Mouse (Mus musculus) adrenal gland, postnatal 36 days (tissue): ENCODE results near the gene Mob2. TPM values are rescaled to one million over a fixed set of nuclear protein-coding genes. Genes with fewer than 3 reads are reported as not detected.

Source experiments
- microRNA-seq: library from miRNA; unstranded; fragments of <30 nt; microRNA quantifications from one replicate; pipeline ENCODE4 v1.2.0, GENCODE M21; 2021
- total RNA-seq, 2 experiments: library from RNA; stranded (reverse); gene quantifications; 2 replicates each; pipeline ENCODE4 v1.2.3; 2021

The Mob2 gene
- total RNA-seq, 2 experiments from 2014 or later = 48.1 to 58.4 TPM

Small RNAs within 50 kb of the gene (microRNA-seq; reads per million reads assigned to microRNA genes)
- gene Mir3104 = not detected

Other genes starting within 250 kb of the Mob2 start
- gene Muc5b, start 222.0 kb downstream of the Mob2 start, total RNA-seq = not detected
- gene Tollip, start 142.6 kb downstream of the Mob2 start, total RNA-seq = 10 to 100 TPM; 60.4 to 61.2 TPM
- 1 to 10 TPM; 1.6 to 2.1 TPM for gene Brsk2, start 111.3 kb downstream of the Mob2 start, total RNA-seq
- gene Dusp8, start 34.8 kb upstream of the Mob2 start, total RNA-seq = 10 to 100 TPM in 1 of 2 experiments, 1 to 10 TPM in 1; 7.4 to 28.9 TPM
- gene Gm45618, start 59.7 kb upstream of the Mob2 start, total RNA-seq = not detected
- not detected for gene Gm39115, start 75.0 kb upstream of the Mob2 start, total RNA-seq
- gene Gm45337, start 83.5 kb upstream of the Mob2 start, total RNA-seq = not detected
- gene Gm29735, start 96.0 kb upstream of the Mob2 start, total RNA-seq = not detected
- not detected for gene Gm4553, start 104.7 kb upstream of the Mob2 start, total RNA-seq
- gene Krtap5-2, start 114.9 kb upstream of the Mob2 start, total RNA-seq = not detected
- gene Gm10153, start 129.3 kb upstream of the Mob2 start, total RNA-seq = not detected
- gene Krtap5-3, start 140.3 kb upstream of the Mob2 start, total RNA-seq = not detected
- gene Gm7579, start 150.8 kb upstream of the Mob2 start, total RNA-seq = not detected
- gene Krtap5-5, start 168.9 kb upstream of the Mob2 start, total RNA-seq = not detected
- gene Gm40460, start 180.0 kb upstream of the Mob2 start, total RNA-seq = not detected
- not detected for gene Gm2431, start 197.3 kb upstream of the Mob2 start, total RNA-seq
- not detected for gene Gm4559, start 213.3 kb upstream of the Mob2 start, total RNA-seq
- gene Krtap5-1, start 236.1 kb upstream of the Mob2 start, total RNA-seq = not detected
- not detected for gene Krtap5-4, start 242.5 kb upstream of the Mob2 start, total RNA-seq